Mouse (Mus musculus): ENCODE results near the gene Cuedc1.

GRCm38 (mm10) chr11:88203712-88204532 lies 106.1 kb downstream of the Cuedc1 start, which contains the start of gene Mrps23:
- peak; percentile 27; the same call in 1 of the 2 replicates for TF ChIP-seq CTCF (IDR thresholded peaks at IDR 0.05; ENCODE audit: borderline replicate concordance, insufficient read depth, low read depth, low read length)
- TF ChIP-seq POLR2A (IDR thresholded peaks at IDR 0.05; ENCODE audit: borderline replicate concordance, insufficient read depth, low read length) = peak; percentile 92
